Mouse (Mus musculus) heart, postnatal 36 days (tissue): ENCODE measurements around the gene Stard9. TPM values are rescaled to one million over a fixed set of nuclear protein-coding genes. Genes with fewer than 3 reads are reported as not detected.
A peak's percentile ranks its signal among the peaks of the same experiment; 100 is the strongest.

Source experiments
- DNase-seq, 2 experiments: peaks; one replicate each; pipeline ENCODE4 v3.0.0; 2021 to 2022
- intact Hi-C: fragments of 180-260 bp; cut with DNase I; formaldehyde crosslinking; loops from one replicate; pipeline ENCODE4 v1.15.1; 2025
- total RNA-seq, 2 experiments: library from RNA; stranded (reverse); gene quantifications; 2 replicates each; pipeline ENCODE4 v1.2.3; 2021

Gene Stard9
- 1 to 10 TPM; 8.2 to 9.8 TPM for total RNA-seq

- intact Hi-C loops = loop anchor here (2.0 kb wide), 1 partner anchor 20 kb away; the partner anchor contains the start of genes Haus2 and Lrrc57
- DNase-seq = peak; percentile 94 to 95
These were observed at the start of gene Stard9 for GRCm38 (mm10) chr2:120628886-120629735. TSS of gene Stard9 (plus strand) at chr2:120629121.

GRCm38 (mm10) chr2:120589759-120590158 is 39.2 kb upstream of the Stard9 start:
- intact Hi-C loops = no loop called here
- no peak for DNase-seq

GRCm38 (mm10) chr2:120592227-120592626 is 36.7 kb upstream of the Stard9 start:
- DNase-seq = no peak
- intact Hi-C loops = no loop called here

GRCm38 (mm10) chr2:120597734-120598133 is 31.2 kb upstream of the Stard9 start:
- intact Hi-C loops = no loop called here
- no peak for DNase-seq

- no peak for DNase-seq
- intact Hi-C loops = no loop called here
These were observed 29.4 kb upstream of the Stard9 start for GRCm38 (mm10) chr2:120599506-120599905.

GRCm38 (mm10) chr2:120606021-120606690 is 22.8 kb upstream of the Stard9 start:
- no peak for DNase-seq
- intact Hi-C loops = loop anchor here (5.0 kb wide), 3 partner anchors 66 to 124 kb away; no protein-coding TSS in a partner anchor

GRCm38 (mm10) chr2:120608830-120609723 is 19.8 kb upstream of the Stard9 start, which contains the start of the genes Haus2 and Lrrc57:
TSS of gene Haus2 (plus strand) at chr2:120609383.
TSS of gene Lrrc57 (minus strand) at chr2:120609520.
- DNase-seq = peak; percentile 92 to 94
- intact Hi-C loops = loop anchor here (2.0 to 5.0 kb wide), 5 partner anchors 20 to 127 kb away; partner anchors contain the start of genes Snap23 and Stard9

- no peak for DNase-seq
- intact Hi-C loops = no loop called here
These were observed 12.4 kb upstream of the Stard9 start for GRCm38 (mm10) chr2:120616279-120617163.

- intact Hi-C loops = no loop called here
- no peak for DNase-seq
These were observed 9.4 kb upstream of the Stard9 start for GRCm38 (mm10) chr2:120619538-120619937.

GRCm38 (mm10) chr2:120622920-120623319 is 6.0 kb upstream of the Stard9 start:
- intact Hi-C loops = no loop called here
- DNase-seq = no peak

GRCm38 (mm10) chr2:120628076-120628865 is 650 bp upstream of the Stard9 start:
- no peak for DNase-seq
- intact Hi-C loops = loop anchor here (2.0 kb wide), 1 partner anchor 19 kb away; the partner anchor contains the start of genes Haus2 and Lrrc57

GRCm38 (mm10) chr2:120630246-120630645 is 1.3 kb downstream of the Stard9 start:
- peak in 1 of 2 experiments; percentile 38 for DNase-seq
- intact Hi-C loops = no loop called here

- no peak for DNase-seq
- intact Hi-C loops = no loop called here
These were observed 1.7 kb downstream of the Stard9 start for GRCm38 (mm10) chr2:120630655-120631054.

- intact Hi-C loops = no loop called here
- DNase-seq = no peak
These were observed 2.6 kb downstream of the Stard9 start for GRCm38 (mm10) chr2:120631521-120631920.

GRCm38 (mm10) chr2:120631957-120632356 is 3.0 kb downstream of the Stard9 start:
- intact Hi-C loops = no loop called here
- peak; percentile 29 to 37 for DNase-seq

GRCm38 (mm10) chr2:120640835-120641234 is 11.9 kb downstream of the Stard9 start:
- intact Hi-C loops = no loop called here

GRCm38 (mm10) chr2:120643836-120644235 is 14.9 kb downstream of the Stard9 start:
- DNase-seq = peak; percentile 50 to 57
- intact Hi-C loops = no loop called here

More at GRCm38 (mm10) chr2:120640835-120641234, 11.9 kb downstream of the Stard9 start:
- no peak for DNase-seq

GRCm38 (mm10) chr2:120646777-120647176 is 17.9 kb downstream of the Stard9 start:
- peak in 1 of 2 experiments; percentile 37 for DNase-seq
- intact Hi-C loops = no loop called here
